11 mouse cellular contexts compared by ENCODE assay signal in genomic region chr3:67343004-67343662, GRCm38 (mm10). TPM values are rescaled to one million over a fixed set of nuclear protein-coding genes. Genes with fewer than 3 reads are reported as not detected.
DNase-seq lines count a peak whose midpoint lies in the region; ATAC-seq and TF ChIP-seq lines count a peak whose summit lies in the region.
"Had no signal": no experiment of that assay in that cellular context is flagged by ENCODE, and none has a peak within 500 bp of the region (broad histone marks: within the 10 kb centered on the region; RNA-seq: fewer than 3 reads in every experiment).

No protein-coding gene starts in this region.

- DNase-seq in cerebellum, postnatal 14 days: peak; percentile 16 to 27
- no peak for DNase-seq in cerebellum, postnatal 36 days
- DNase-seq in liver, adult 2 months (ENCODE audit: extremely low read depth, low read depth, low spot score): peak; percentile 36
- no peak for DNase-seq in liver, embryonic 11.5 days (ENCODE audit: low spot score)
- peak; percentile 67 for DNase-seq in embryo, embryonic 10 days (ENCODE audit: low spot score)
- DNase-seq in left cerebral cortex, adult 18-20 months (ENCODE audit: low spot score in 2 of 2): no peak
- DNase-seq: adrenal gland, adult 2 months had no signal

- H3K27ac ChIP-seq in liver, adult 2 months (replicated peaks; ENCODE audit: insufficient read depth, low read depth, low read length): no peak overlapping the region
- no peak overlapping the region for H3K27ac ChIP-seq in liver, embryonic 11.5 days (ENCODE audit: low read depth, low read length)
- H3K27ac ChIP-seq in midbrain, embryonic 16.5 days (ENCODE audit: low read length): no peak overlapping the region
- H3K27ac ChIP-seq: hindbrain, embryonic 12.5 days had no signal

- no peak overlapping the region for H3K9ac ChIP-seq in liver, adult 2 months (ENCODE audit: low read depth, low read length)
- no peak overlapping the region for H3K9ac ChIP-seq in liver, embryonic 11.5 days (ENCODE audit: low read depth, low read length)
- no peak overlapping the region for H3K9ac ChIP-seq in midbrain, embryonic 16.5 days (ENCODE audit: low read depth, low read length)
- H3K9ac ChIP-seq: hindbrain, embryonic 12.5 days had no signal

- no peaks in the 10 kb centered on the region for H3K36me3 ChIP-seq in liver, adult 2 months (ENCODE audit: control insufficient read depth, insufficient read depth, low read length)
- no peaks in the 10 kb centered on the region for H3K36me3 ChIP-seq in liver, embryonic 11.5 days (ENCODE audit: control insufficient read depth, insufficient read depth, low read length)
- H3K36me3 ChIP-seq in midbrain, embryonic 16.5 days (ENCODE audit: control insufficient read depth, insufficient read depth, low read length): no peaks in the 10 kb centered on the region
- H3K36me3 ChIP-seq: hindbrain, embryonic 12.5 days had no signal

- H3K9me3 ChIP-seq in liver, embryonic 11.5 days (ENCODE audit: control insufficient read depth, low read length): no peaks in the 10 kb centered on the region
- no peaks in the 10 kb centered on the region for H3K9me3 ChIP-seq in midbrain, embryonic 16.5 days (replicated peaks; ENCODE audit: control insufficient read depth, low read length, poor library complexity, severe bottlenecking)
- H3K9me3 ChIP-seq: hindbrain, embryonic 12.5 days had no signal

- ATAC-seq in liver, embryonic 11.5 days (replicated peaks; ENCODE audit: low FRiP score): no peak
- ATAC-seq in midbrain, embryonic 16.5 days: peak; percentile 65; the same call in 1 of the 2 replicates
- no peak for ATAC-seq in megakaryocyte-erythroid progenitor cell, adult 5-6 weeks (replicated peaks; ENCODE audit: low FRiP score, low TSS enrichment, poor library complexity, severe bottlenecking)

- no peaks in the 10 kb centered on the region for H3K79me2 ChIP-seq in liver, adult 2 months (ENCODE audit: control insufficient read depth, insufficient read depth, low read length)

- no peak overlapping the region for H3K4me3 ChIP-seq in liver, adult 2 months (ENCODE audit: insufficient read depth, low read depth, low read length)
- no peak overlapping the region for H3K4me3 ChIP-seq in liver, embryonic 11.5 days (ENCODE audit: low read depth, low read length)
- H3K4me3 ChIP-seq in midbrain, embryonic 16.5 days (ENCODE audit: low read depth, low read length): no peak overlapping the region
- H3K4me3 ChIP-seq: hindbrain, embryonic 12.5 days had no signal

- H3K27me3 ChIP-seq in liver, adult 2 months (ENCODE audit: control insufficient read depth, insufficient read depth, low read length): no peaks in the 10 kb centered on the region
- H3K27me3 ChIP-seq in liver, embryonic 11.5 days (replicated peaks; ENCODE audit: control insufficient read depth, insufficient read depth, low read length): no peaks in the 10 kb centered on the region
- H3K27me3 ChIP-seq in midbrain, embryonic 16.5 days (ENCODE audit: control insufficient read depth, insufficient read depth, low read depth, low read length): no peaks in the 10 kb centered on the region
- H3K27me3 ChIP-seq: hindbrain, embryonic 12.5 days had no signal

- 62% methylated on average over 5 of the region's 5 CpGs for WGBS in liver, adult 2 months
- WGBS in liver, embryonic 11.5 days: 54% methylated on average over 5 of the region's 5 CpGs
- 56% methylated on average over 5 of the region's 5 CpGs for WGBS in midbrain, embryonic 16.5 days

- H3K4me2 ChIP-seq in liver, embryonic 11.5 days: no peak overlapping the region
- no peak overlapping the region for H3K4me2 ChIP-seq in midbrain, embryonic 16.5 days (ENCODE audit: low read length)
- H3K4me2 ChIP-seq: hindbrain, embryonic 12.5 days had no signal

- TF ChIP-seq CTCF in liver, adult 2 months (IDR thresholded peaks at IDR 0.05; ENCODE audit: low read depth, low read length): peak; percentile 19; the same call in 1 of the 2 replicates

- TF ChIP-seq POLR2A in liver, adult 2 months (IDR thresholded peaks at IDR 0.05; ENCODE audit: extremely low read depth, insufficient read depth, low read length): no peak

- H3K4me1 ChIP-seq in liver, adult 2 months (ENCODE audit: control insufficient read depth, insufficient read depth, low read length): no peaks in the 10 kb centered on the region
- H3K4me1 ChIP-seq in liver, embryonic 11.5 days (replicated peaks; ENCODE audit: control insufficient read depth, insufficient read depth, low read length): no peaks in the 10 kb centered on the region
- H3K4me1 ChIP-seq in midbrain, embryonic 16.5 days (ENCODE audit: control insufficient read depth, insufficient read depth, low read length): peaks cover 4% of the 10 kb centered on the region; the same call in 1 of the 2 replicates
- H3K4me1 ChIP-seq: hindbrain, embryonic 12.5 days had no signal

RNA-seq across cellular contexts. Expression of gene Mlf1, which starts 30.8 kb away (rescaled TPM):
- 0.20 and 0.55 TPM in 2 replicates for total RNA-seq in liver, adult 2 months (2014; rRNA removed)
- polyA plus RNA-seq in liver, adult 2 months (2012; rRNA removed): not detected in 2 replicates
- polyA plus RNA-seq in liver, embryonic 11.5 days (2014; fragmentation: Nextera tagmentation; extraction: Ambion mirVana): 4.8 and 5.6 TPM in 2 replicates
- polyA plus RNA-seq in midbrain, embryonic 16.5 days (2015; fragmentation: Nextera tagmentation; extraction: Ambion mirVana): 28.5 TPM in 2 replicates
- not detected in 2 replicates for total RNA-seq in megakaryocyte-erythroid progenitor cell, adult 5-6 weeks (2014; fragmentation: Nextera tagmentation)
- total RNA-seq in megakaryocyte-erythroid progenitor cell, adult 5-6 weeks (2017): not detected in 2 replicates
- total RNA-seq in left cerebral cortex, adult 18-20 months (2021): 1 to 10 TPM in 1 of 2 experiments, under 1 TPM in 1; 0.88 to 1.0 TPM

RNA-seq across cellular contexts. Expression of gene Gm17402, which starts 31.8 kb away (rescaled TPM):
- total RNA-seq in liver, adult 2 months (2014; rRNA removed): not detected in 2 replicates
- not detected in 2 replicates for polyA plus RNA-seq in liver, adult 2 months (2012; rRNA removed)
- polyA plus RNA-seq in liver, embryonic 11.5 days (2014; fragmentation: Nextera tagmentation; extraction: Ambion mirVana): not detected in 2 replicates
- not detected in 2 replicates for polyA plus RNA-seq in midbrain, embryonic 16.5 days (2015; fragmentation: Nextera tagmentation; extraction: Ambion mirVana)
- not detected in 2 replicates for total RNA-seq in megakaryocyte-erythroid progenitor cell, adult 5-6 weeks (2014; fragmentation: Nextera tagmentation)
- total RNA-seq in megakaryocyte-erythroid progenitor cell, adult 5-6 weeks (2017): not detected in 2 replicates
- not detected for total RNA-seq in left cerebral cortex, adult 18-20 months (2021)
- total RNA-seq: adrenal gland, adult 2 months; gastrocnemius, adult 18-20 months had no signal
- polyA plus RNA-seq: adrenal gland, adult 2 months; hindbrain, embryonic 12.5 days had no signal

Comparison
In these comparisons a context has a peak if more than half of its experiments do, and no peak if none do; other contexts are left out.
1. DNase-seq: peak in cerebellum, postnatal 14 days (2 of 2), liver, adult 2 months (single experiment) and embryo, embryonic 10 days (single experiment); none in cerebellum, postnatal 36 days (0 of 2), liver, embryonic 11.5 days (single experiment) and left cerebral cortex, adult 18-20 months (0 of 2).